Mouse (Mus musculus) right cerebral cortex, postnatal 14 days (tissue): ENCODE data around the gene Ehf.

Experiments used
- DNase-seq: peaks from one replicate; pipeline ENCODE4 v3.0.0; 2022

Ehf gene

GRCm38 (mm10) chr2:103303132-103303531, at the start of gene Ehf:
TSS of gene Ehf (minus strand) at chr2:103303278.
- no peak for DNase-seq

- DNase-seq, result peak; percentile 28
These were observed 44.4 kb upstream of the Ehf start for GRCm38 (mm10) chr2:103347417-103347891.

- DNase-seq, result no peak
These were observed 43.7 kb upstream of the Ehf start for GRCm38 (mm10) chr2:103346751-103347289.

GRCm38 (mm10) chr2:103343611-103344010, 40.5 kb upstream of the Ehf start:
- no peak for DNase-seq

- no peak for DNase-seq
These were observed 39.0 kb upstream of the Ehf start for GRCm38 (mm10) chr2:103342123-103342522.

GRCm38 (mm10) chr2:103341375-103341971, 38.4 kb upstream of the Ehf start:
- DNase-seq, result no peak

GRCm38 (mm10) chr2:103338706-103339105, 35.6 kb upstream of the Ehf start:
- DNase-seq, result no peak

- no peak for DNase-seq
These were observed 34.3 kb upstream of the Ehf start for GRCm38 (mm10) chr2:103337370-103337769.

- DNase-seq, result no peak
These were observed 33.5 kb upstream of the Ehf start for GRCm38 (mm10) chr2:103336621-103337020.

- no peak for DNase-seq
These were observed 32.9 kb upstream of the Ehf start for GRCm38 (mm10) chr2:103336000-103336399.

GRCm38 (mm10) chr2:103331666-103332191, 28.7 kb upstream of the Ehf start:
- no peak for DNase-seq

GRCm38 (mm10) chr2:103328731-103329130, 25.7 kb upstream of the Ehf start:
- no peak for DNase-seq

- DNase-seq, result no peak
These were observed 22.4 kb upstream of the Ehf start for GRCm38 (mm10) chr2:103325301-103326048.

GRCm38 (mm10) chr2:103324320-103324719, 21.2 kb upstream of the Ehf start:
- DNase-seq, result no peak

GRCm38 (mm10) chr2:103322171-103322570, 19.1 kb upstream of the Ehf start:
- no peak for DNase-seq

- no peak for DNase-seq
These were observed 18.6 kb upstream of the Ehf start for GRCm38 (mm10) chr2:103321638-103322037.

GRCm38 (mm10) chr2:103314002-103314401, 10.9 kb upstream of the Ehf start:
- DNase-seq, result no peak

- DNase-seq, result no peak
These were observed 9.6 kb upstream of the Ehf start for GRCm38 (mm10) chr2:103312640-103313039.

GRCm38 (mm10) chr2:103310663-103311062, 7.6 kb upstream of the Ehf start:
- no peak for DNase-seq

- no peak for DNase-seq
These were observed 3.6 kb upstream of the Ehf start for GRCm38 (mm10) chr2:103306686-103307085.

GRCm38 (mm10) chr2:103302669-103303068, 409 bp downstream of the Ehf start:
- no peak for DNase-seq

GRCm38 (mm10) chr2:103298711-103299463, 4.2 kb downstream of the Ehf start:
- no peak for DNase-seq

- no peak for DNase-seq
These were observed 8.6 kb downstream of the Ehf start for GRCm38 (mm10) chr2:103294526-103294925.
